Mouse (Mus musculus) heart, postnatal 0 days (tissue): ENCODE data around the gene Spock1.

Source experiments
- CTCF ChIP-seq: IDR thresholded peaks from 2 replicates; pipeline ENCODE4 v1.5.1; 2016; ENCODE audit warnings: antibody characterized with exemption, control low read depth, low read depth
- EP300 ChIP-seq: IDR thresholded peaks from 2 replicates; pipeline ENCODE4 v1.6.1; 2016; ENCODE audit warnings: antibody characterized with exemption, low read depth

- TF ChIP-seq CTCF (no peak), EP300 (no peak)
Observed at GRCm38 (mm10) chr13:57667621-57668020, 240.5 kb downstream of the Spock1 start.
